In genomic region chr11:67344556-67344955, GRCm38 (mm10) we compare ENCODE assay signal across 11 mouse cellular contexts. TPM values are rescaled to one million over a fixed set of nuclear protein-coding genes. Genes with fewer than 3 reads are reported as not detected.
"Had no signal": no experiment of that assay in that cellular context is flagged by ENCODE, and none has a peak within 500 bp of the region (broad histone marks: within the 10 kb centered on the region; RNA-seq: fewer than 3 reads in every experiment).

No protein-coding gene starts in this region.

- DNase-seq: liver, postnatal 0 days; lung, adult 2 months; lung, postnatal 14 days; lung, postnatal 36 days; midbrain, embryonic 14.5 days; right cerebral cortex, postnatal 14 days; thymus, adult 18-20 months; thymus, postnatal 14 days; thymus, postnatal 36 days had no signal

RNA-seq across cellular contexts. Expression of gene Myh13, which starts 23.1 kb away (rescaled TPM):
- total RNA-seq: megakaryocyte progenitor cell, adult 5-6 weeks; monocyte, adult 5-6 weeks had no signal
